Mouse (Mus musculus) liver, postnatal 0 days (tissue): ENCODE results near the gene Lipm.

Experiments used
- CTCF ChIP-seq: sonication (generic); IDR thresholded peaks from 2 replicates; pipeline ENCODE4 v1.5.1; 2016; ENCODE audit warnings: antibody characterized with exemption, low read depth
- EP300 ChIP-seq: IDR thresholded peaks from 2 replicates; pipeline ENCODE4 v1.6.1; 2016; ENCODE audit warnings: antibody characterized with exemption, low read depth, mild to moderate bottlenecking

DNA sequence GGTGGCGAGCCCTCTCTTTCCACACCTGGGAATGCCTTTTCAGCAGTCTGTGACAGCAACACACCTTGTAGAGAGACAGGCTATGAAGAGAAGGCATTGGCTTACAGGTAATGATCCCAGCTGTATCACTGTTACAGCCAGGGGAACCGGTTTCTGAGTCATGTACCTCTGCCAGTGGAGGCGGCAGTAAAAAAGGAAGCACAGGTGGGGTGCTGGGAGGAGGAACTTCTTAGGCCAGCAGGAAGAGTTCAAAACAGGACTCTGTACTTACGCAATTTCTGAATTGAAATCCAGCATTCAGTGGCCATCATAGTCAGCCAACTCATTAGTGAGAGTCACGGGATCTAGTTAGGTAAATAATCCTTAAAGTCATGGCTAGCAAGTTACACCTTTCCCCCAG lies 65.2 kb downstream of the Lipm start, which contains the start of gene Ankrd22:
- TF ChIP-seq EP300: no peak
- TF ChIP-seq CTCF: no peak
